Mouse (Mus musculus): Measurements from ENCODE around the gene Tspoap1. TPM values are rescaled to one million over a fixed set of nuclear protein-coding genes. Genes with fewer than 3 reads are reported as not detected.

Tspoap1 gene
- polyA plus RNA-seq, 1 experiment from 2014 or later = 2.7 TPM

DNA sequence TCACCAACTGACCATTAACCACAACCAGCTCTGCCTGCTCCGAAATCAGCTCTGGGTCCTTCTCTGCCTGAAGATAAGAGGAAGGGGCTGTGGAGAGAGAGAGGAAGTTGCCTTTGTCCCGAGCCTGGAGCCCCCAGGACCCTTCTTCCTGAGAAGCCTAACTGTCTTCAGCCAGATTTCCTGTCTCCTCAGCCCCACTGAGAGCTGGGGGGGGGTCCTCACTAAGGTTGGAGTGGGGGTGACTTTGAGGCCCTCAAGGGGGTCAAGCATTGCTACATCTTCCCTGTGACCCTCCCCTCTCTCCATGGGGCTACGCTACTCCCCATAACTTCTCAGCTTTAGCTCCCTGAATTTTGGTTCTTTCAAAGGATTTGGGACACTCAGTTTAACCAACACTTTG, 33.1 kb downstream of the Tspoap1 start, which contains the start of gene Mpo:
Mpo (plus strand) TSS at position 122 of the 400 bp plus-strand sequence.
- Histone ChIP-seq H3K4me2 (no peak within 1 kb of the TSS), H3K4me3 (no peak within 1 kb of the TSS), H3K9me3 (no peaks in the 10 kb centered on the region), H3K27ac (no peak within 1 kb of the TSS), H3K27me3 (no peaks in the 10 kb centered on the region), H3K9ac (no peak within 1 kb of the TSS), H3K36me3 (no peaks in the 10 kb centered on the region), H3K4me1 (no peaks in the 10 kb centered on the region)
- no peak for ATAC-seq (ENCODE audit: borderline replicate concordance, extremely low read depth, low FRiP score, low TSS enrichment)
- 47% methylated on average over 3 of the region's 3 CpGs for WGBS

DNA sequence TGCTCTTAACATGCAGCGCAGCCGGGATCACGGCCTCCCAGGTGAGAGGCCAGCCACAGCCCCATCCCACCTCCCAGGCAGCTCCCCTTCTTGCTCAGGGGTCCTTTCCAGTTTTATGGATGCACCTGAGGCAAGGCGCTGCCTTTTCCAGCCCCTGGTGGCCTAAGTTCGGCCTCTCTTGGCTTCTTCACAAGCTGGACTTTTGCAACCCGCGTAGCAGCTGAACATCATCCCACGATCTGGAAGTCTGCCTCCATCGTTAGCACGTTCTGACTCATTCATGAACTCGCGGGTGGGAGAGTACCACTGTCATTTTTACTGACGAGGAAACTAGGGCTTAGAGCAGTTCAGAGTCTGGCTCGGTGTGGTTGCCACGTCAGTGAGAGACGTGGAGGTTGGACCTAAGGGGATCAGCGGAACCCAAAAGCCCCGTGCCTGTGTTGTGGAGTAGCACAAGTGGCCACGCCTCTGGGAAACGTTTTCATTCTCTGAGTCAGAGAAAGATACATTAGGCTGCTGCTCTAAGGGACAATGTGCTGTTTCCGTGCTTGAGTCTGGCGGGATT, 41.5 kb downstream of the Tspoap1 start:
- no peak overlapping the region for H3K4me3 ChIP-seq
- no peak for ATAC-seq (ENCODE audit: borderline replicate concordance, extremely low read depth, low FRiP score, low TSS enrichment)
- 78% methylated on average over 22 of the region's 22 CpGs for WGBS
- H3K4me1 ChIP-seq = no peaks in the 10 kb centered on the region
- H3K36me3 ChIP-seq = no peaks in the 10 kb centered on the region
- H3K9me3 ChIP-seq = no peaks in the 10 kb centered on the region
- no peak overlapping the region for H3K27ac ChIP-seq
- no peak overlapping the region for H3K9ac ChIP-seq
- no peak overlapping the region for H3K4me2 ChIP-seq
- H3K27me3 ChIP-seq = no peaks in the 10 kb centered on the region

DNA sequence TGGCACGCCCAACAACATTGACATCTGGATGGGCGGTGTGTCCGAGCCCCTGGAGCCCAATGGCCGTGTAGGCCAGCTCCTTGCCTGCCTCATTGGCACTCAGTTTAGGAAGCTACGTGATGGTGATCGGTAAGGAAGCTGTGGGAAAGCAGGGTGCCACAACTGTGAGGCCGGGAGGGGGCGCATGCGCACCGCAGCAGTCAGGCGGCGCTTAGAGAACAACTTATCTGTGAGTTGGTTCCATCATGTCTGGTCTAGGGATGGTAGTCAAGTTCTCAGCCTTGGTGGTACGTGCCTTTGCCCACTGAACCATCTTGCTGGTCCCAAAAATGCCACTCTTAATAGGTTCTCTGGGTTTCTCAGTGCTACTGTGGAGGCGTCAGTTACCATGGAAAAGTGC, 42.3 kb downstream of the Tspoap1 start:
- H3K27me3 ChIP-seq = no peaks in the 10 kb centered on the region
- WGBS = 47% methylated on average over 14 of the region's 14 CpGs
- H3K4me2 ChIP-seq = no peak overlapping the region
- no peak overlapping the region for H3K27ac ChIP-seq
- H3K36me3 ChIP-seq = no peaks in the 10 kb centered on the region
- H3K4me3 ChIP-seq = no peak overlapping the region
- H3K4me1 ChIP-seq = no peaks in the 10 kb centered on the region
- no peaks in the 10 kb centered on the region for H3K9me3 ChIP-seq
- no peak overlapping the region for H3K9ac ChIP-seq
- no peak for ATAC-seq (ENCODE audit: borderline replicate concordance, extremely low read depth, low FRiP score, low TSS enrichment)

DNA sequence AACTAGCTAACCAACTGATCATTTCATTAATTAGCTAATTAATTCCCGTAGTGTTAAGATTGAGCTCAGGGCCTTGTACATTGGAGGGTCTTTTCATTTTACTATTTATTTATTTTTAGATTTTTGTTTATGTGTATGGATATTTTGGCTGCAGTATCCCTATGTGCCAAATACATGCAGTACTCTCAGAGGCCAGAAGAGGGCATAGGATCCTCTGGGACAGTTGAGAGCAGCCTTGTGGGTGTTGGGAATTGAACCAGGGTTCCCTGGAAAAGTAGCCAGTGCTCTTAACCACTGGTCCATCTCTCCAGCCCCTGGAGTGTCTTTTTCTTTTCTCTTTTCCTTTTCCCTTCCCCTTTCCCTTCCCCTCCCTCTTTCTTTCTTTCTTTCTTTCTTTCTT, 45.1 kb downstream of the Tspoap1 start:
- ATAC-seq (ENCODE audit: borderline replicate concordance, extremely low read depth, low FRiP score, low TSS enrichment) = no peak
- Histone ChIP-seq H3K9me3 (no peaks in the 10 kb centered on the region), H3K4me3 (no peak overlapping the region), H3K4me2 (no peak overlapping the region), H3K9ac (no peak overlapping the region), H3K27me3 (no peaks in the 10 kb centered on the region), H3K4me1 (no peaks in the 10 kb centered on the region), H3K27ac (no peak overlapping the region), H3K36me3 (no peaks in the 10 kb centered on the region)
- WGBS = 52% methylated on average over 1 of the region's 1 CpGs

DNA sequence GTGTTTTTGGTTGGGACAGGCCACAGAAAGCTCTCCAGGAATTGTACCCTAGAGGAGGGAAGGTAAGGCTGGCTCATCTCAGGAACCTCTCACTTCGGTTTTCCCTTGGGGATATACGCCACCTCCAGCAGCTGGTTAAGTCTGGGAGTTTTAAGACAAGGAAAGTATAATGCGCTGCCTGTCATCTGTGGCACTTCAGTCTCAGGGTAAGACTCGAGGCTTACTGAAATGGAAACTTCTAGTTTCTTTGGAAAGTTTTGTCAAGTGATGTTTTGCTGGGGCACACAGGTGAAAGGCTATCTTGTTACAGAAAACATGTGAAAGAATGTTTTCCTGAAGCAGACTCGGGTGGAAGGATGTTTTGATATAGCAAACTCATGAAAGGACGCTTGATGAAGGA, 47.1 kb downstream of the Tspoap1 start:
- 69% methylated on average over 6 of the region's 6 CpGs for WGBS
- Histone ChIP-seq H3K4me2 (no peak overlapping the region), H3K27me3 (no peaks in the 10 kb centered on the region), H3K4me3 (no peak overlapping the region), H3K9me3 (no peaks in the 10 kb centered on the region), H3K4me1 (no peaks in the 10 kb centered on the region), H3K36me3 (no peaks in the 10 kb centered on the region), H3K9ac (no peak overlapping the region), H3K27ac (no peak overlapping the region)
- no peak for ATAC-seq (ENCODE audit: borderline replicate concordance, extremely low read depth, low FRiP score, low TSS enrichment)

DNA sequence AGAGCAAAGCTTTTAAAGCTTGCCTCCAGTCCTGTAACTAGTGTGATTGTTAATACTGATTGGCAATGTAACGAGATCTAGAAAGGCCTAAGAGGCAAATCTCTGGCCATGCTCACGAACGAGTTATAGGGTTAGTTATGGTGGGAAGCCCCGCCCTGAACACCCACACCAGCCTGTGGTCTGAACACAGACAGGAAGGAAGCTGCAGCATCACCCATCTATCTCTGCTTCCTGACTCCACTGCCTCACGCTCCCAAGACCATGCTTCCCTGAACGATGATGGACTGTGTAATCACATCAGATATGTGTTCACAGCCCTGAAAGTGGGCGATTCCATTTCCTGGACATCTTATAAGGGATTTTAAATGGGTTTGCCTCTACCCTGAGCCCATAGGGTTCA, 47.9 kb downstream of the Tspoap1 start:
- Histone ChIP-seq H3K4me1 (no peaks in the 10 kb centered on the region), H3K27me3 (no peaks in the 10 kb centered on the region), H3K9me3 (no peaks in the 10 kb centered on the region), H3K9ac (no peak overlapping the region), H3K4me2 (no peak overlapping the region), H3K4me3 (no peak overlapping the region), H3K36me3 (no peaks in the 10 kb centered on the region), H3K27ac (no peak overlapping the region)
- 67% methylated on average over 7 of the region's 7 CpGs for WGBS
- ATAC-seq (ENCODE audit: borderline replicate concordance, extremely low read depth, low FRiP score, low TSS enrichment) = no peak

DNA sequence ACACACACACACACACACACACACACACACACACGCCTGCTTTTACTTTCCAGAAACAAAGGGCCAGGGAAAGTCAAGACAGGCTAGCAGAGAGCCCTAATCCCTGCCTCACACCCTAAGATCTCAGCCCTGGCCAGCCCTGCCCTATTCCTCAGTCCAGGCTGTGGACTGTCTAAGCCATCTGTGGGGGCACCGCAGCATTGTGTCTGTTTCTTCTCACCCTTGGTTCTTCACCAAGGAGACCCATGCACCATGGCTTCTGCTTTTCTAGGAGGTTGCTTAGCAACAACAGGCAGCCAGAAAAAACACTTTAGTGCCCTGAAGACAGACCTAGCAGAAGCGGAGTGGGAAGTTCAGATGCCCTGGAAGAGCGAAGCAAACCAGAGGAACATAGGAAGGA, 51.1 kb downstream of the Tspoap1 start:
- no peak overlapping the region for H3K4me2 ChIP-seq
- no peaks in the 10 kb centered on the region for H3K36me3 ChIP-seq
- 65% methylated on average over 4 of the region's 4 CpGs for WGBS
- no peak overlapping the region for H3K9ac ChIP-seq
- ATAC-seq (ENCODE audit: borderline replicate concordance, extremely low read depth, low FRiP score, low TSS enrichment) = no peak
- no peaks in the 10 kb centered on the region for H3K9me3 ChIP-seq
- no peak overlapping the region for H3K27ac ChIP-seq
- H3K4me3 ChIP-seq = no peak overlapping the region
- peaks cover 9% of the 10 kb centered on the region for H3K27me3 ChIP-seq
- no peaks in the 10 kb centered on the region for H3K4me1 ChIP-seq

DNA sequence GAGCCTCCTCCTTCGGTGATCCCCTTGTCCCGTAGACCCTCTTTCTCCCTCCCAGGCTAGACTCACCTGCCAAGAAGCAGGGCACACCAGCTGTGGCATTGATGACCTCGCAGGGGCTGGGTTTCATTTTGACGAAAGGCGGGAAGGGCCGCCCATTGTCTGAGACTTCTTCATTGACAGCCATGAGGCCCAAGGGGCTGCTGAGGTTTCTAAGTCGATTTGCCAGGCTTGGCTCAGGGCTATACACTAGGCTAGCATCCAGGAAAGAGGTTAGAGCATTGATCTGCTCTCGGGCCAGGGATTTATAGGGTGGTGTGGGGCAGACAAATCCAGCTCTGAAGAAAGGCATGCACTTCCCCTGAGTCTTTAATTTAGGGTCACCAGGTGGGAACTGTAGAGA, 54.5 kb downstream of the Tspoap1 start:
- Histone ChIP-seq H3K27ac (no peak overlapping the region), H3K4me2 (no peak overlapping the region), H3K4me3 (no peak overlapping the region)

DNA sequence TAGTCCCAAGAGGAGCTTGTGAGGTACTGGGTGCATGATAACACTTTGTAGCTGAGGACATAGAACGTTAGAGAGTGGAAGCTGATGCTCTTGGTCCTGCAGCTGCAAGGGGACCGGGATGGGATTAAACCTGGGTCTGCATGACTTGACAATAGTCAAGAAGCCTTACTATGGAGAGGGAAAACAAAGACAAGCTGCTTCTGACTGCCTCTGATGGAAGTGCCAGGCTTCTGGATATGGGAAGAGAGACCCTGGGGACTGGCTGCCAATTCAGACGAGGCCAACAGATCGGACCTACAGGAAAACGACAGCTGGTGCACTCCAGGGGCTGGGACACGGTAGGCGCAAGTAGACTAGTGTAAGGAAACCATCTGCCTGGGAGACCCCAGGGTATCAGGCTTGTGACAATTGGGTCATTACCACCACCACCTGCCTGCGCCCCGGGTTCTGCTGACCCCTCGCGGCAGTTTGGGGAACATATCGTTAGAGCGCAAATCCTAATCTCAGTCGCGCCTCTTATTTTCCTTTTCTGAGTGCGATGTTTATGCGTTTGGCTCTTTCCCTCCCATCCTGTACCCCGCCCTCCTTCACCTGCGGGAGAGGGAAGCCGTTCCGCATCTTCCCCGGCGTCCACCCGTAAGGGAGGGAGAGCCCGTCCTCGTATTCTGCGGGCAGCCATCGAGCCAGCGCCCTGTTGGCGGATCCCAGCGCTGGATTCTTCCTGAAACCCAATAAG, 56.5 kb downstream of the Tspoap1 start:
- Histone ChIP-seq H3K4me1 (0 out of 2 replicates have a peak, but pooled peaks cover 3% of the 10 kb centered on the region), H3K27me3 (peaks cover 20% of the 10 kb centered on the region), H3K9me3 (no peaks in the 10 kb centered on the region), H3K4me2 (peak overlapping the region; percentile 56), H3K4me3 (peak overlapping the region; percentile 31), H3K27ac (no peak overlapping the region), H3K9ac (no peak overlapping the region), H3K36me3 (no peaks in the 10 kb centered on the region)
- ATAC-seq (ENCODE audit: borderline replicate concordance, extremely low read depth, low FRiP score, low TSS enrichment) = no peak
- WGBS = 2% methylated on average over 30 of the region's 31 CpGs

More for the DNA sequence above, 54.5 kb downstream of the Tspoap1 start:
- H3K27me3 ChIP-seq = peaks cover 20% of the 10 kb centered on the region
- no peak overlapping the region for H3K9ac ChIP-seq
- no peaks in the 10 kb centered on the region for H3K9me3 ChIP-seq
- 0 out of 2 replicates have a peak, but pooled peaks cover 3% of the 10 kb centered on the region for H3K4me1 ChIP-seq
- no peak for ATAC-seq (ENCODE audit: borderline replicate concordance, extremely low read depth, low FRiP score, low TSS enrichment)
- H3K36me3 ChIP-seq = no peaks in the 10 kb centered on the region
- 68% methylated on average over 8 of the region's 8 CpGs for WGBS

DNA sequence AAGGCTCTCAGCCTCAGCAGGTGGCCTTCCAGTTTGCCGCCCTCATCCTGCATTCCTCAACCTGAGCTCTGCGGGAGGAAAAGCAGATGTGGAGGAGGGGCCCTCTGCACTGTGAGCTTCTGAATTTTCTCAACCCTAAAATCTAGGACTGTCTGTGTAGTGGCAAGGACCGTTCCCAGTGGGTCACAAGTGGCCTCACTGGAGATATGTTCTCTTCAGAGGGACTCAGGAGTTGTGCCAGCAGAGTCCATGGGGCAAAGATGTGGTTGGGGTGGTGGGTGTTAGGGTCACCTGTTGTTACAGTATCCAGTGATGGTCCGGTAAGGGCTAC, 57.1 kb downstream of the Tspoap1 start:
- 26% methylated on average over 4 of the region's 4 CpGs for WGBS
- no peaks in the 10 kb centered on the region for H3K9me3 ChIP-seq
- H3K27ac ChIP-seq = no peak overlapping the region
- peak overlapping the region; percentile 56 for H3K4me2 ChIP-seq
- H3K9ac ChIP-seq = no peak overlapping the region
- 0 out of 2 replicates have a peak, but pooled peaks cover 3% of the 10 kb centered on the region for H3K4me1 ChIP-seq
- no peak for ATAC-seq (ENCODE audit: borderline replicate concordance, extremely low read depth, low FRiP score, low TSS enrichment)
- no peaks in the 10 kb centered on the region for H3K36me3 ChIP-seq
- peaks cover 26% of the 10 kb centered on the region for H3K27me3 ChIP-seq
- peak overlapping the region; percentile 31 for H3K4me3 ChIP-seq

DNA sequence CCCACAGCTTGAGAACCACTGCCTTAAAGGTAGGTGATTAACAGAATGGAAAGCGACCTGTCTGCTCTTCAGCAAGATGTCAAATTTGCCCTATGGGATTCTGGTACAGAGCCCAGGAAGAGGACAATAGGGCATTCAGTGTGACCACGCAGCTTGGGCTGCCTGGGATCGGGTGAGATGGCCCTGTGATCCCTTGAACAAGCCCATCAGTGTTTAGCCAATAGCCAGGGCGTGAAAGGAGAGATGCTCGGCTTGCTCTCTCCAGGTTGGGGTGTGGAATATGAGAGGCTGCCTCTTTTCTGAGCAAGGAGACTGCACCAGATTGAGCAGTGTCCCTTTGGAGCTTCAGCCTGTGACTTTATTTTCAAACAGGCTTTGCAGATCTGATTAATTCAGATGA, 61.2 kb downstream of the Tspoap1 start:
- Histone ChIP-seq H3K4me3 (no peak overlapping the region), H3K9me3 (no peaks in the 10 kb centered on the region), H3K36me3 (no peaks in the 10 kb centered on the region), H3K9ac (no peak overlapping the region), H3K27ac (no peak overlapping the region), H3K4me2 (no peak overlapping the region), H3K27me3 (peaks cover 17% of the 10 kb centered on the region), H3K4me1 (0 out of 2 replicates have a peak, but pooled peaks cover 3% of the 10 kb centered on the region)
- WGBS = 61% methylated on average over 5 of the region's 5 CpGs
- no peak for ATAC-seq (ENCODE audit: borderline replicate concordance, extremely low read depth, low FRiP score, low TSS enrichment)

DNA sequence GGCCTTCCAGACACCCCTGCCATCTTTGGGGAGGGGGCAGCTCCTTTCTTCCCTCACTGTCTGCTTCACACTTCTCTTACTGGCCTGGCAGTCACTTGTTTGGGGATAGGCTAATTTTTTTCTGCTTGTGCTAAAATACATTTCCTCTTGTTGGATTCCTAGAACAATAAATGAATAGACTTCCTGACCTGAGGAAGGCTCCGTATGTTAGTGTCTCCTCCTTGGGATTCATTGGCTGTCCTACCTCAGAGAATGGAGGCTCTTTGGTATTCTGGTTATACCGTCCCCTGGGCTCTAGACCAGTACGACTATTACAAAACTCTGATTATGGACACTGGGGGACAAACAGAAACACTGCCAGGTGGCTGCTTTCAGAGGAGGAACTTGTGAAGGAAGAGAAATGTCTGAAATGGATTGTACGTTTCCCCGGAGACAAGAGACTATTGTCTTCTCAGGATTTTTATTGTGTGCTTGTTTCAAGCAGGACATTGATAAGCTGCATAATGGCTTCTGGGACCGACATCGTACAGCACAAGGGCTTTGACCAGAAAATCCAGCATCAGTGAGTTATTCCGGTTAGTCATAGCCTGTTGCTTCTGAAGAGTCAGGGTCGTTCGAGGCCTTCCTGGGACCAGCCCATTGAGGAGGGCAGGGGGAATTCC, 68.0 kb downstream of the Tspoap1 start, which contains the start of gene Lpo:
Lpo (minus strand) TSS at position 51 of the 662 bp plus-strand sequence.
- no peak within 1 kb of the TSS for H3K4me3 ChIP-seq
- no peaks in the 10 kb centered on the region for H3K4me1 ChIP-seq
- no peaks in the 10 kb centered on the region for H3K36me3 ChIP-seq
- no peak within 1 kb of the TSS for H3K9ac ChIP-seq
- WGBS = 61% methylated on average over 10 of the region's 10 CpGs
- no peak within 1 kb of the TSS for H3K4me2 ChIP-seq
- H3K9me3 ChIP-seq = no peaks in the 10 kb centered on the region
- ATAC-seq (ENCODE audit: borderline replicate concordance, extremely low read depth, low FRiP score, low TSS enrichment) = no peak
- H3K27ac ChIP-seq = no peak within 1 kb of the TSS
- no peaks in the 10 kb centered on the region for H3K27me3 ChIP-seq
